Mouse (Mus musculus) liver, embryonic 12.5 days (tissue): ENCODE data around the gene Enpp3. TPM values are rescaled to one million over a fixed set of nuclear protein-coding genes. Genes with fewer than 3 reads are reported as not detected.

Source experiments
- ATAC-seq: fragments of 200-750 bp; cut with Nextera tagmentation; 2 replicates; pipeline ENCODE4 v1.8.0; 2017; ENCODE audit warnings: moderate number of reproducible peaks, mild to moderate bottlenecking, moderate library complexity
- H3K27ac ChIP-seq: fragments of 300-500 bp; sonication (generic); 2 replicates; pipeline ENCODE4 v1.5.1; 2016; ENCODE audit warnings: mild to moderate bottlenecking
- H3K27me3 ChIP-seq: fragments of 300-500 bp; sonication (generic); replicated peaks from 2 replicates; pipeline ENCODE4 v1.6.1; 2016; ENCODE audit warnings: mild to moderate bottlenecking, moderate library complexity
- H3K36me3 ChIP-seq: fragments of 300-500 bp; sonication (generic); 2 replicates; pipeline ENCODE4 v1.6.1; 2016; ENCODE audit warnings: mild to moderate bottlenecking, moderate library complexity
- H3K4me1 ChIP-seq: fragments of 300-500 bp; sonication (generic); 2 replicates; pipeline ENCODE4 v1.6.1; 2016
- H3K4me2 ChIP-seq: fragments of 300-500 bp; sonication (generic); 2 replicates; pipeline ENCODE4 v1.6.1; 2016; ENCODE audit warnings: mild to moderate bottlenecking, moderate library complexity
- H3K4me3 ChIP-seq: fragments of 300-500 bp; sonication (generic); 2 replicates; pipeline ENCODE4 v1.5.1; 2016; ENCODE audit warnings: mild to moderate bottlenecking, moderate library complexity
- H3K9ac ChIP-seq: fragments of 300-500 bp; sonication (generic); 2 replicates; pipeline ENCODE4 v1.6.1; 2016; ENCODE audit warnings: mild to moderate bottlenecking, moderate library complexity
- H3K9me3 ChIP-seq: fragments of 300-500 bp; sonication (generic); replicated peaks from 2 replicates; pipeline ENCODE4 v1.6.1; 2016; ENCODE audit warnings: mild to moderate bottlenecking, moderate library complexity
- WGBS: fragments of 180-500 bp; shearing (Covaris S2); methylation state at CpG from one replicate; pipeline ENCODE4 v1.1.7; 2016; ENCODE audit not compliant: insufficient replicate concordance; 5-methylcytosine and 5-hydroxymethylcytosine counted together
- polyA plus RNA-seq: library from polyadenylated mRNA; unstranded; fragments of >200 nt; fragmentation: Nextera tagmentation; extraction: Ambion mirVana; gene quantifications from 2 replicates; pipeline ENCODE4 v1.2.1, GENCODE M21; 2016

Gene Enpp3
- polyA plus RNA-seq, 1 experiment from 2014 or later, result 1.3 TPM

- H3K36me3 ChIP-seq, result no peaks in the 10 kb centered on the region
- peak overlapping the region; percentile 58 for H3K4me2 ChIP-seq
- H3K4me3 ChIP-seq, result peak overlapping the region; percentile 47; the same call in 1 of the 2 replicates
- no peak for ATAC-seq
- 0 out of 2 replicates have a peak overlapping the region, but pooled peaks have one; percentile 0 for H3K27ac ChIP-seq
- peaks cover 33% of the 10 kb centered on the region for H3K4me1 ChIP-seq
- 60% methylated on average over 9 of the region's 9 CpGs for WGBS
- no peaks in the 10 kb centered on the region for H3K9me3 ChIP-seq
- peak overlapping the region; percentile 37; the same call in 1 of the 2 replicates for H3K9ac ChIP-seq
- H3K27me3 ChIP-seq, result no peaks in the 10 kb centered on the region
These were observed 87.6 kb downstream of the Enpp3 start for GRCm38 (mm10) chr10:24754874-24755540.

- Histone ChIP-seq H3K4me3 (peak overlapping the region; percentile 47), H3K4me1 (peaks cover 27% of the 10 kb centered on the region), H3K9ac (peak overlapping the region; percentile 37; the same call in 1 of the 2 replicates), H3K9me3 (no peaks in the 10 kb centered on the region), H3K27me3 (no peaks in the 10 kb centered on the region), H3K27ac (0 out of 2 replicates have a peak overlapping the region, but pooled peaks have one; percentile 0), H3K36me3 (no peaks in the 10 kb centered on the region), H3K4me2 (peak overlapping the region; percentile 58)
- WGBS, result 30% methylated on average over 11 of the region's 11 CpGs
- 0 out of 2 replicates have a peak, but pooled peaks have one; percentile 17 for ATAC-seq
These were observed 88.3 kb downstream of the Enpp3 start for GRCm38 (mm10) chr10:24754251-24754835.

- peak overlapping the region; percentile 58 for H3K4me2 ChIP-seq
- no peak overlapping the region for H3K9ac ChIP-seq
These were observed 88.9 kb downstream of the Enpp3 start for GRCm38 (mm10) chr10:24753536-24754250.

GRCm38 (mm10) chr10:24742950-24743487 is 99.6 kb downstream of the Enpp3 start:
- Histone ChIP-seq H3K9me3 (no peaks in the 10 kb centered on the region), H3K9ac (no peak overlapping the region), H3K4me3 (no peak overlapping the region), H3K36me3 (no peaks in the 10 kb centered on the region), H3K4me1 (no peaks in the 10 kb centered on the region), H3K4me2 (no peak overlapping the region), H3K27me3 (no peaks in the 10 kb centered on the region), H3K27ac (no peak overlapping the region)
- ATAC-seq, result no peak
- 58% methylated on average over 13 of the region's 13 CpGs for WGBS

More at GRCm38 (mm10) chr10:24753536-24754250, 88.9 kb downstream of the Enpp3 start:
- ATAC-seq, result 0 out of 2 replicates have a peak, but pooled peaks have one; percentile 9
- H3K4me1 ChIP-seq, result peaks cover 25% of the 10 kb centered on the region
- 55% methylated on average over 16 of the region's 16 CpGs for WGBS
- H3K27ac ChIP-seq, result no peak overlapping the region
- no peaks in the 10 kb centered on the region for H3K9me3 ChIP-seq
- H3K4me3 ChIP-seq, result peak overlapping the region; percentile 47
- no peaks in the 10 kb centered on the region for H3K27me3 ChIP-seq
- H3K36me3 ChIP-seq, result no peaks in the 10 kb centered on the region

- Histone ChIP-seq H3K27me3 (no peaks in the 10 kb centered on the region), H3K27ac (no peak overlapping the region), H3K9me3 (no peaks in the 10 kb centered on the region), H3K9ac (no peak overlapping the region), H3K4me1 (no peaks in the 10 kb centered on the region), H3K4me2 (no peak overlapping the region), H3K36me3 (no peaks in the 10 kb centered on the region), H3K4me3 (no peak overlapping the region)
- no peak for ATAC-seq
- 47% methylated on average over 7 of the region's 7 CpGs for WGBS
These were observed 101.1 kb downstream of the Enpp3 start for GRCm38 (mm10) chr10:24741229-24742198.

GRCm38 (mm10) chr10:24739171-24739570 is 103.5 kb downstream of the Enpp3 start:
- Histone ChIP-seq H3K4me2 (no peak overlapping the region), H3K4me3 (no peak overlapping the region), H3K27me3 (no peaks in the 10 kb centered on the region), H3K36me3 (no peaks in the 10 kb centered on the region), H3K27ac (no peak overlapping the region), H3K9me3 (no peaks in the 10 kb centered on the region), H3K9ac (no peak overlapping the region), H3K4me1 (no peaks in the 10 kb centered on the region)
- ATAC-seq, result no peak
- 68% methylated on average over 2 of the region's 2 CpGs for WGBS

GRCm38 (mm10) chr10:24738456-24738855 is 104.2 kb downstream of the Enpp3 start:
- H3K9me3 ChIP-seq, result no peaks in the 10 kb centered on the region
- H3K4me3 ChIP-seq, result no peak overlapping the region
- H3K36me3 ChIP-seq, result no peaks in the 10 kb centered on the region
- H3K9ac ChIP-seq, result no peak overlapping the region
- H3K27me3 ChIP-seq, result no peaks in the 10 kb centered on the region
- H3K27ac ChIP-seq, result no peak overlapping the region
- H3K4me2 ChIP-seq, result no peak overlapping the region
- no peaks in the 10 kb centered on the region for H3K4me1 ChIP-seq
- 79% methylated on average over 2 of the region's 2 CpGs for WGBS
- no peak for ATAC-seq

- 74% methylated on average over 5 of the region's 5 CpGs for WGBS
- Histone ChIP-seq H3K27me3 (no peaks in the 10 kb centered on the region), H3K9ac (no peak overlapping the region), H3K4me2 (no peak overlapping the region), H3K27ac (no peak overlapping the region), H3K4me1 (peaks cover 5% of the 10 kb centered on the region), H3K36me3 (no peaks in the 10 kb centered on the region), H3K9me3 (no peaks in the 10 kb centered on the region), H3K4me3 (no peak overlapping the region)
- ATAC-seq, result no peak
These were observed 107.4 kb downstream of the Enpp3 start for GRCm38 (mm10) chr10:24735027-24735777.

- no peaks in the 10 kb centered on the region for H3K27me3 ChIP-seq
- 34% methylated on average over 4 of the region's 4 CpGs for WGBS
- H3K27ac ChIP-seq, result no peak overlapping the region
- H3K9me3 ChIP-seq, result no peaks in the 10 kb centered on the region
- H3K4me1 ChIP-seq, result peaks cover 5% of the 10 kb centered on the region
- no peak overlapping the region for H3K4me2 ChIP-seq
- no peak for ATAC-seq
- no peaks in the 10 kb centered on the region for H3K36me3 ChIP-seq
- H3K4me3 ChIP-seq, result no peak overlapping the region
- no peak overlapping the region for H3K9ac ChIP-seq
These were observed 115.1 kb downstream of the Enpp3 start for GRCm38 (mm10) chr10:24727478-24727877.

- no peak overlapping the region for H3K4me2 ChIP-seq
- no peaks in the 10 kb centered on the region for H3K36me3 ChIP-seq
- H3K9me3 ChIP-seq, result no peaks in the 10 kb centered on the region
- no peak overlapping the region for H3K9ac ChIP-seq
- H3K4me3 ChIP-seq, result no peak overlapping the region
- WGBS, result 72% methylated on average over 2 of the region's 2 CpGs
- no peaks in the 10 kb centered on the region for H3K27me3 ChIP-seq
- ATAC-seq, result no peak
- H3K4me1 ChIP-seq, result no peaks in the 10 kb centered on the region
- H3K27ac ChIP-seq, result no peak overlapping the region
These were observed 117.4 kb downstream of the Enpp3 start for GRCm38 (mm10) chr10:24725197-24725596.
